Comparison of ENCODE assay signal across 8 mouse cellular contexts in the genomic region with DNA sequence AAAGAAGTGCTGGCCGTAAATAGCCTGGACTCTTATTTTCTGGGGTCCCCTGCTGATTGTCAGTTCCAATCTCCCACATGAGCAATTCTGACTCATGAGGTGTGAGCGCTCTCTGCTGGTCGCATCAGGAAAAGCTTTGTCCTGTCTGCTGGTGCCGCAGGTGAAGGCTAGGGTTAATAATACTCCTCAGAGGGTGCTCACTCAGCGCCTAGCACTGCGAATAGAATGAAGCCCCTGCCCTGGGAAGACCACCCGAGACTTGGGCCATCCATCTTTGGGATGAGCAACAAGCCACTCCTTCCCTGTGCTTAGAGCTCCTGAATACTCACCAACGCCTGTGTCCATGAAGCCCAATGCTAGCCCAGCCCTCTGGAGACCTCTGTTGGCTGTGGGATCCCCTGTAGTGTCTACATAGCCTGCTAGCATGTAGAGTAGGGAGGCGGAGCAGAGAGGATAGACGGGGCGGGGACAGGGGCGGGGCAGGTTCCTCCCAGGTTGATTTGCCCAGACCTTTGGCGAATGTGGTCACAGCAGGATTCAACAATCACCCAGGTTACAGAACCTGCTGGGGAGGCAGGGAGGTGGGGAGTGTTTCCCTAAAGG. TPM values are rescaled to one million over a fixed set of nuclear protein-coding genes. Genes with fewer than 3 reads are reported as not detected.
DNase-seq lines count a peak whose midpoint lies in the region; ATAC-seq and TF ChIP-seq lines count a peak whose summit lies in the region.

No protein-coding gene starts in this region.

- 0 out of 2 replicates have a peak overlapping the region, but pooled peaks have one; percentile 7 for H3K4me2 ChIP-seq in hindbrain, postnatal 0 days (ENCODE audit: low read depth, low read length)
- no peak overlapping the region for H3K4me2 ChIP-seq in limb, embryonic 11.5 days (ENCODE audit: low read depth, severe bottlenecking)
- no peak overlapping the region for H3K4me2 ChIP-seq in midbrain, embryonic 13.5 days (replicated peaks)

- peak; percentile 87 for TF ChIP-seq CTCF in hindbrain, postnatal 0 days (IDR thresholded peaks at IDR 0.05; ENCODE audit: low read depth)

- WGBS in hindbrain, postnatal 0 days: 6% methylated on average over 13 of the region's 13 CpGs
- WGBS in limb, embryonic 11.5 days: 4% methylated on average over 13 of the region's 13 CpGs
- 4% methylated on average over 13 of the region's 13 CpGs for WGBS in midbrain, embryonic 13.5 days

- no peaks in the 10 kb centered on the region for H3K27me3 ChIP-seq in hindbrain, postnatal 0 days (ENCODE audit: insufficient read depth, low read length)
- H3K27me3 ChIP-seq in limb, embryonic 11.5 days (ENCODE audit: control insufficient read depth, insufficient read depth, low read length): no peaks in the 10 kb centered on the region
- no peaks in the 10 kb centered on the region for H3K27me3 ChIP-seq in midbrain, embryonic 13.5 days
- no peaks in the 10 kb centered on the region for H3K27me3 ChIP-seq in splenic B cell, adult 2 months (ENCODE audit: control insufficient read depth, insufficient read depth, low read length, poor library complexity, severe bottlenecking)

- peaks cover 3% of the 10 kb centered on the region; the same call in 1 of the 2 replicates for H3K36me3 ChIP-seq in hindbrain, postnatal 0 days (ENCODE audit: insufficient read depth, low read length)
- H3K36me3 ChIP-seq in limb, embryonic 11.5 days (ENCODE audit: control insufficient read depth, insufficient read depth, low read length): no peaks in the 10 kb centered on the region; the same call in 1 of the 2 replicates
- H3K36me3 ChIP-seq in midbrain, embryonic 13.5 days: peaks cover 62% of the 10 kb centered on the region
- H3K36me3 ChIP-seq in splenic B cell, adult 2 months (ENCODE audit: control insufficient read depth, insufficient read depth, low read length, poor library complexity, severe bottlenecking): peaks cover 15% of the 10 kb centered on the region

- H3K9me3 ChIP-seq in hindbrain, postnatal 0 days (ENCODE audit: low read length): no peaks in the 10 kb centered on the region
- no peaks in the 10 kb centered on the region for H3K9me3 ChIP-seq in limb, embryonic 11.5 days (ENCODE audit: control insufficient read depth, low read length)
- H3K9me3 ChIP-seq in midbrain, embryonic 13.5 days: no peaks in the 10 kb centered on the region

- 0 out of 2 replicates have a peak, but pooled peaks have one; percentile 28 for ATAC-seq in frontal cortex, adult (ENCODE audit: low TSS enrichment)
- peak; percentile 64 for ATAC-seq in hindbrain, postnatal 0 days
- ATAC-seq in limb, embryonic 11.5 days (ENCODE audit: insufficient number of reproducible peaks, low FRiP score, low TSS enrichment, low read depth): no peak; the same call in 1 of the 2 replicates
- peak; percentile 72 for ATAC-seq in midbrain, embryonic 13.5 days

- 0 out of 2 replicates have a peak, but pooled peaks cover 3% of the 10 kb centered on the region for H3K4me1 ChIP-seq in hindbrain, postnatal 0 days (ENCODE audit: insufficient read depth, low read length)
- H3K4me1 ChIP-seq in limb, embryonic 11.5 days (ENCODE audit: control insufficient read depth, insufficient read depth, low read length): peaks cover 1% of the 10 kb centered on the region; the same call in 1 of the 2 replicates
- H3K4me1 ChIP-seq in midbrain, embryonic 13.5 days (replicated peaks): peaks cover 8% of the 10 kb centered on the region; the same call in 1 of the 2 replicates

- DNase-seq in ovary, postnatal 36 days (ENCODE audit: low spot score): peak; percentile 69
- no peak for DNase-seq in ovary, adult 18-20 months (ENCODE audit: low spot score)
- DNase-seq in cerebellum, adult 9-10 months: peak; percentile 87
- DNase-seq in hindbrain, postnatal 0 days (ENCODE audit: low spot score): peak; percentile 87
- DNase-seq in limb, embryonic 11.5 days (ENCODE audit: low spot score): peak; percentile 85
- peak; percentile 89 for DNase-seq in splenic B cell, adult 2 months (ENCODE audit: low read depth, low spot score)

- H3K9ac ChIP-seq in hindbrain, postnatal 0 days (replicated peaks; ENCODE audit: low read length): 0 out of 2 replicates have a peak overlapping the region, but pooled peaks have one; percentile 13
- no peak overlapping the region for H3K9ac ChIP-seq in limb, embryonic 11.5 days (ENCODE audit: low read length)
- no peak overlapping the region for H3K9ac ChIP-seq in midbrain, embryonic 13.5 days (replicated peaks)

- H3K27ac ChIP-seq in hindbrain, postnatal 0 days: peak overlapping the region; percentile 32; the same call in 1 of the 2 replicates
- no peak overlapping the region for H3K27ac ChIP-seq in limb, embryonic 11.5 days (replicated peaks; ENCODE audit: low read depth, low read length)
- H3K27ac ChIP-seq in midbrain, embryonic 13.5 days: no peak overlapping the region

- H3K4me3 ChIP-seq in hindbrain, postnatal 0 days (ENCODE audit: low read length): no peak overlapping the region
- no peak overlapping the region for H3K4me3 ChIP-seq in limb, embryonic 11.5 days (ENCODE audit: low read depth, low read length)
- H3K4me3 ChIP-seq in midbrain, embryonic 13.5 days (replicated peaks): no peak overlapping the region

RNA-seq across cellular contexts. Expression of a gene that starts 17.3 kb away (rescaled TPM):
- total RNA-seq in hindbrain, postnatal 0 days (2014; rRNA removed): 18.5 and 22.8 TPM in 2 replicates
- polyA plus RNA-seq in hindbrain, postnatal 0 days (2015; fragmentation: Nextera tagmentation; extraction: Ambion mirVana): 7.0 and 8.4 TPM in 2 replicates
- polyA plus RNA-seq in limb, embryonic 11.5 days (2014; fragmentation: Nextera tagmentation; extraction: Ambion mirVana): 5.1 and 5.5 TPM in 2 replicates
- polyA plus RNA-seq in midbrain, embryonic 13.5 days (2015; fragmentation: Nextera tagmentation; extraction: Ambion mirVana): 8.4 and 9.1 TPM in 2 replicates

RNA-seq across cellular contexts. Expression of a gene that starts 48.8 kb away (rescaled TPM):
- 49.0 and 59.2 TPM in 2 replicates for total RNA-seq in hindbrain, postnatal 0 days (2014; rRNA removed)
- 21.2 and 21.3 TPM in 2 replicates for polyA plus RNA-seq in hindbrain, postnatal 0 days (2015; fragmentation: Nextera tagmentation; extraction: Ambion mirVana)
- 3.0 and 3.4 TPM in 2 replicates for polyA plus RNA-seq in limb, embryonic 11.5 days (2014; fragmentation: Nextera tagmentation; extraction: Ambion mirVana)
- polyA plus RNA-seq in midbrain, embryonic 13.5 days (2015; fragmentation: Nextera tagmentation; extraction: Ambion mirVana): 18.8 and 20.8 TPM in 2 replicates

RNA-seq across cellular contexts. Expression of a gene that starts 49.9 kb away (rescaled TPM):
- total RNA-seq in hindbrain, postnatal 0 days (2014; rRNA removed): 20.3 and 34.1 TPM in 2 replicates
- 21.1 and 22.0 TPM in 2 replicates for polyA plus RNA-seq in hindbrain, postnatal 0 days (2015; fragmentation: Nextera tagmentation; extraction: Ambion mirVana)
- polyA plus RNA-seq in limb, embryonic 11.5 days (2014; fragmentation: Nextera tagmentation; extraction: Ambion mirVana): 52.9 and 59.9 TPM in 2 replicates
- 28.1 and 32.1 TPM in 2 replicates for polyA plus RNA-seq in midbrain, embryonic 13.5 days (2015; fragmentation: Nextera tagmentation; extraction: Ambion mirVana)
